Mouse (Mus musculus) megakaryocyte, embryonic 14.5 days (primary cell): ENCODE results near the gene B9d2. TPM values are rescaled to one million over a fixed set of nuclear protein-coding genes. Genes with fewer than 3 reads are reported as not detected.
"Not testable (repeated sequence)": the region's sequence is repeated elsewhere in the genome, so short reads cannot be mapped to it uniquely, and the experiment has no call there.

ENCODE experiments used
- H3K27me3 ChIP-seq: replicated peaks from 2 replicates; pipeline ENCODE3; 2012; ENCODE audit warnings: inconsistent platforms
- H3K36me3 ChIP-seq: replicated peaks from 2 replicates; pipeline ENCODE3; 2012; ENCODE audit warnings: low read length, inconsistent platforms, mixed read lengths
- H3K4me1 ChIP-seq: 2 replicates; pipeline ENCODE4 v1.6.1; 2012; ENCODE audit warnings: inconsistent platforms
- H3K4me3 ChIP-seq: replicated peaks from 2 replicates; pipeline ENCODE3; 2012; ENCODE audit warnings: moderate library complexity, mild to moderate bottlenecking, inconsistent platforms
- H3K9me3 ChIP-seq: 2 replicates; pipeline ENCODE4 v1.6.1; 2012; ENCODE audit warnings: inconsistent platforms
- FLI1 ChIP-seq: IDR thresholded peaks from 2 replicates; pipeline ENCODE4 v1.6.1; 2012; ENCODE audit warnings: low read length, inconsistent platforms, mixed read lengths
- GATA1 ChIP-seq: IDR thresholded peaks from 3 replicates; pipeline ENCODE4 v1.6.1; 2012; ENCODE audit warnings: mixed read lengths, low read length, inconsistent platforms, borderline replicate concordance
- polyA plus RNA-seq: library from polyadenylated mRNA; stranded (reverse); fragments of >175 nt; gene quantifications from 2 replicates; pipeline ENCODE4 v1.2.3, GENCODE M21; 2012; ENCODE audit warnings: low replicate concordance; ENCODE audit not compliant: insufficient read depth

B9d2 gene
- polyA plus RNA-seq, 1 experiment, result 89.8 TPM

- Histone ChIP-seq H3K4me3 (peak overlapping the region; percentile 38), H3K4me1 (peaks cover 99% of the 10 kb centered on the region), H3K9me3 (no peaks in the 10 kb centered on the region), H3K36me3 (peaks cover 100% of the 10 kb centered on the region), H3K27me3 (no peaks in the 10 kb centered on the region)
- TF ChIP-seq GATA1, result no peak
These were observed 30.6 kb downstream of the B9d2 start for GRCm38 (mm10) chr7:25711165-25711564.

GRCm38 (mm10) chr7:25711731-25712197, 31.2 kb downstream of the B9d2 start:
- no peaks in the 10 kb centered on the region for H3K27me3 ChIP-seq
- H3K36me3 ChIP-seq, result peaks cover 100% of the 10 kb centered on the region
- H3K4me3 ChIP-seq, result peak overlapping the region; percentile 25
- no peak for TF ChIP-seq GATA1
- TF ChIP-seq FLI1, result no peak
- no peaks in the 10 kb centered on the region for H3K9me3 ChIP-seq
- H3K4me1 ChIP-seq, result peaks cover 99% of the 10 kb centered on the region

- TF ChIP-seq GATA1 (no peak), FLI1 (no peak)
- Histone ChIP-seq H3K9me3 (no peaks in the 10 kb centered on the region), H3K4me3 (no peak overlapping the region), H3K36me3 (peaks cover 99% of the 10 kb centered on the region), H3K27me3 (no peaks in the 10 kb centered on the region), H3K4me1 (peaks cover 99% of the 10 kb centered on the region)
These were observed 32.2 kb downstream of the B9d2 start for GRCm38 (mm10) chr7:25712801-25713200.

GRCm38 (mm10) chr7:25714581-25714980, 34.0 kb downstream of the B9d2 start:
- Histone ChIP-seq H3K27me3 (no peaks in the 10 kb centered on the region), H3K4me3 (no peak overlapping the region), H3K36me3 (peaks cover 81% of the 10 kb centered on the region), H3K9me3 (no peaks in the 10 kb centered on the region), H3K4me1 (peaks cover 98% of the 10 kb centered on the region)
- TF ChIP-seq GATA1 (no peak), FLI1 (no peak)

- Histone ChIP-seq H3K4me1 (peaks cover 98% of the 10 kb centered on the region), H3K36me3 (peaks cover 80% of the 10 kb centered on the region), H3K4me3 (no peak overlapping the region), H3K9me3 (no peaks in the 10 kb centered on the region), H3K27me3 (no peaks in the 10 kb centered on the region)
- TF ChIP-seq FLI1 (no peak), GATA1 (no peak)
These were observed 35.2 kb downstream of the B9d2 start for GRCm38 (mm10) chr7:25715731-25716271.

- H3K36me3 ChIP-seq, result peaks cover 74% of the 10 kb centered on the region
- TF ChIP-seq GATA1 (no peak), FLI1 (no peak)
- H3K4me1 ChIP-seq, result peaks cover 97% of the 10 kb centered on the region
- H3K27me3 ChIP-seq, result no peaks in the 10 kb centered on the region
- H3K4me3 ChIP-seq, result peak overlapping the region; percentile 95
- H3K9me3 ChIP-seq, result no peaks in the 10 kb centered on the region
These were observed 36.9 kb downstream of the B9d2 start for GRCm38 (mm10) chr7:25717478-25717877.

- H3K4me3 ChIP-seq, result peak within 1 kb of the TSS; percentile 95
These were observed 38.3 kb downstream of the B9d2 start, which contains the start of gene Ccdc97 for GRCm38 (mm10) chr7:25718788-25719417. Gene Ccdc97 (minus strand): TSS chr7:25719088.

GRCm38 (mm10) chr7:25719761-25720610, 39.4 kb downstream of the B9d2 start:
- H3K4me1 ChIP-seq, result peaks cover 97% of the 10 kb centered on the region
- H3K27me3 ChIP-seq, result no peaks in the 10 kb centered on the region
- no peaks in the 10 kb centered on the region for H3K9me3 ChIP-seq
- peaks cover 74% of the 10 kb centered on the region for H3K36me3 ChIP-seq
- peak overlapping the region; percentile 46 for H3K4me3 ChIP-seq
- TF ChIP-seq GATA1 (no peak), FLI1 (no peak)

More at GRCm38 (mm10) chr7:25718788-25719417, 38.3 kb downstream of the B9d2 start, which contains the start of gene Ccdc97:
- no peaks in the 10 kb centered on the region for H3K27me3 ChIP-seq
- TF ChIP-seq GATA1, result no peak
- peak; percentile 92 for TF ChIP-seq FLI1
- H3K36me3 ChIP-seq, result peaks cover 74% of the 10 kb centered on the region
- H3K9me3 ChIP-seq, result no peaks in the 10 kb centered on the region
- H3K4me1 ChIP-seq, result peaks cover 97% of the 10 kb centered on the region

- Histone ChIP-seq H3K4me1 (peaks cover 97% of the 10 kb centered on the region), H3K27me3 (no peaks in the 10 kb centered on the region), H3K9me3 (no peaks in the 10 kb centered on the region), H3K36me3 (peaks cover 74% of the 10 kb centered on the region), H3K4me3 (peak overlapping the region; percentile 73)
- TF ChIP-seq GATA1, result no peak
- no peak for TF ChIP-seq FLI1
These were observed 40.2 kb downstream of the B9d2 start for GRCm38 (mm10) chr7:25720760-25721159.

- H3K4me1 ChIP-seq, result peaks cover 97% of the 10 kb centered on the region
- H3K36me3 ChIP-seq, result peaks cover 74% of the 10 kb centered on the region
- not testable (repeated sequence) for H3K27me3 ChIP-seq, H3K9me3 ChIP-seq, H3K4me3 ChIP-seq
These were observed 41.2 kb downstream of the B9d2 start for GRCm38 (mm10) chr7:25721776-25722175.
